Mouse (Mus musculus) olfactory bulb, adult 2 months (tissue): Measurements from ENCODE around the gene Inip.

Experiments used
- CTCF ChIP-seq: fragments of 200-500 bp; IDR thresholded peaks from 2 replicates; pipeline ENCODE4 v1.5.1; 2012; ENCODE audit warnings: low read depth, mild to moderate bottlenecking, low read length, moderate library complexity; ENCODE audit not compliant: insufficient read depth
- POLR2A ChIP-seq: fragments of 200-500 bp; IDR thresholded peaks from 2 replicates; pipeline ENCODE4 v1.6.1; 2012; ENCODE audit warnings: mild to moderate bottlenecking, low read depth, low read length, moderate library complexity; ENCODE audit not compliant: insufficient read depth

- TF ChIP-seq CTCF, result no peak
- TF ChIP-seq POLR2A, result no peak
Observed at GRCm38 (mm10) chr4:59727187-59727877, 74.1 kb downstream of the Inip start.
